Mouse (Mus musculus): Measurements from ENCODE around the gene Nf1. TPM values are rescaled to one million over a fixed set of nuclear protein-coding genes. Genes with fewer than 3 reads are reported as not detected.

Nf1 gene
- polyA plus RNA-seq, 1 experiment from 2014 or later: 8.8 TPM

DNA sequence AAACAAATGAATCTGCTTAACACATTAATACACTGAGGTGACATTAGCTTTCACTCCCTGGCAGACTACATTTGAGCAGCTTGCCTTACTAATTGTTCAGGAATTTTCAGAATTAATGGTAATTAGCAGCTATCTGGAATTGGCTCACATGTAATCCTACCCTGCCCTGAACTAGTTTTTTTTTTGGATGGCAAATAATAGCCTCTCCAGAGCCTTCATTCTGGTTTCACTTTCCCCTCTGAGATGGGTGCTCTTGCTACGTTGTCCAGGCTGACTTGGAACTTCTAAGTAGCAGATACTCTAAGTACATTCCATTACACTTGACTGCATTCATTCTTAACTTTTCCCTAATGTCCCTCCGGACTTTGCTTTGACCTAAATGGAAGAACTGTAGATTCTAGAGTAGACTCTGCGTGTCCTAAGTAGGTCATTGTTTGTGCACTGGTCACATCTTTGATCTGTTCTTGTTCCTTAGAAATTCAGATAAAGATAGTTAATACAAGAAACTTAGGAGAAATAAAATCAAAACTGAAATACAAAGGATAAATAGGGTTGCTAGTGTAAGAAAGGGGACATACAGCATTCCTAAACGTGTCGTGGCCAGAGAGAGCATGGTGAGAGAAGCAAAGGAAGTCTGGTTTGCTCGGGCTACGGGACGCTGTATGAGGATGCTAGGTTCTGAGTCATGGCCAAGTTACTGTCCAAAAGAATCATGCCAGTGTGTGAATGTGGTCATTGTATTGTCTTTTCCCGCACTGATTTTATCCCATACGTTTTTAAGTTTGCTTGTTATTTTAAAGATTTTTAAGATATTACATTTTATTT, 155.7 kb downstream of the Nf1 start:
- ATAC-seq (ENCODE audit: low read depth) (no peak), DNase-seq (ENCODE audit: low spot score) (peak; percentile 22)
- Histone ChIP-seq H3K27me3 (replicated peaks; ENCODE audit: control insufficient read depth, insufficient read depth, low read length) (no peaks in the 10 kb centered on the region), H3K4me1 (ENCODE audit: control insufficient read depth, insufficient read depth, low read length) (no peaks in the 10 kb centered on the region), H3K36me3 (ENCODE audit: control insufficient read depth, insufficient read depth, low read length) (peaks cover 10% of the 10 kb centered on the region), H3K27ac (replicated peaks; ENCODE audit: low read depth, low read length) (no peak overlapping the region), H3K9ac (ENCODE audit: low read depth, low read length) (no peak overlapping the region), H3K4me3 (ENCODE audit: low read depth, low read length) (no peak overlapping the region), H3K9me3 (ENCODE audit: control insufficient read depth, low read length) (no peaks in the 10 kb centered on the region), H3K4me2 (ENCODE audit: low read depth, low read length) (no peak overlapping the region)
- WGBS: 75% methylated on average over 10 of the region's 10 CpGs

DNA sequence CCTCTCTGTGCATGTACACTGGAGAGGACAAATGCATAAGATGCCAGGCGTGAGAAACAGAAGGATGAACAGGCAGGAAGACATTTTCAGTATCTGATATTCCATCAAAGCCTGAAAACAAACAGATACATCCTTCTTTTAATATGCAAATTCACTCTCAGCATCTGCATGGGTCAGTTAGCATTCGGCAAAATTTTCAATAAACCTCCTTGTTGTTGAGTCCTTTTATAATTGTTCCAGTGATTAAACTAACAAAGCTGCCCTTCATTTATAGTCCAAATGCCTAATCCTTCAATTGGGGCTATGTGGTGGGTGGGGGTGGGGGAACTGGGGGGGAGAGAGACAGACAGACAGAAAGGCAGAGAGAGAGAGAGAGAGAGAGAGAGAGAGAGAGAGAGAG, 163.4 kb downstream of the Nf1 start:
- no peak for ATAC-seq (ENCODE audit: low read depth)

DNA sequence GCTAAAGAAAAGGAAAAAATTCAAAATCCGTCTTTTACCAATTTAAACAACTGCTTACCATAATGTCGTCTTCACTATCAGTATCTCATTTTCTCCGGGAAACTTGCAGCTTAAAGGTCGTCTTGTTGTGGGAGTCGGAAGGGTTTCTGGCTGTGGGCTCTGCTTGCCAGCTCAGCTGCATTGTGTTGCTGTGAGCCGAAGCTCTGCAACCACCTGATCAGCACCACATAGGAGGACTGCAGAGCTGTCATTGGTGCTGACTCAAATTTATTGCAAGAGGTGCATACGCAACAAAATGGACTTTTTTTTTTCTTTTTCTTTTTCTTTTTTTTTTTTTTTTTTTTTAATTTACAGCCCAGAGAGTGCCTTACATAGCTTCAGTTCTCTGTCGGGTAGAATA, 164.4 kb downstream of the Nf1 start, which contains the start of gene Omg:
Gene Omg (minus strand): TSS at position 240 of the 400 bp plus-strand sequence.
- DNase-seq (ENCODE audit: low spot score) (no peak), ATAC-seq (ENCODE audit: low read depth) (no peak)
- H3K27me3 ChIP-seq (replicated peaks; ENCODE audit: control insufficient read depth, insufficient read depth, low read length): no peaks in the 10 kb centered on the region
- no peak within 1 kb of the TSS for H3K9ac ChIP-seq (ENCODE audit: low read depth, low read length)
- H3K4me1 ChIP-seq (ENCODE audit: control insufficient read depth, insufficient read depth, low read length): no peaks in the 10 kb centered on the region
- 57% methylated on average over 8 of the region's 8 CpGs for WGBS
- H3K4me2 ChIP-seq (ENCODE audit: low read depth, low read length): no peak within 1 kb of the TSS
- no peak within 1 kb of the TSS for H3K27ac ChIP-seq (replicated peaks; ENCODE audit: low read depth, low read length)
- no peaks in the 10 kb centered on the region for H3K9me3 ChIP-seq (ENCODE audit: control insufficient read depth, low read length)
- no peak within 1 kb of the TSS for H3K4me3 ChIP-seq (ENCODE audit: low read depth, low read length)
- H3K36me3 ChIP-seq (ENCODE audit: control insufficient read depth, insufficient read depth, low read length): 0 out of 2 replicates have a peak, but pooled peaks cover 3% of the 10 kb centered on the region

More for the DNA sequence above, 163.4 kb downstream of the Nf1 start:
- 76% methylated on average over 2 of the region's 2 CpGs for WGBS
- H3K9ac ChIP-seq (ENCODE audit: low read depth, low read length): no peak overlapping the region
- no peaks in the 10 kb centered on the region for H3K27me3 ChIP-seq (replicated peaks; ENCODE audit: control insufficient read depth, insufficient read depth, low read length)
- 0 out of 2 replicates have a peak, but pooled peaks cover 3% of the 10 kb centered on the region for H3K36me3 ChIP-seq (ENCODE audit: control insufficient read depth, insufficient read depth, low read length)
- no peaks in the 10 kb centered on the region for H3K4me1 ChIP-seq (ENCODE audit: control insufficient read depth, insufficient read depth, low read length)
- DNase-seq (ENCODE audit: low spot score): no peak
- H3K4me3 ChIP-seq (ENCODE audit: low read depth, low read length): no peak overlapping the region
- H3K9me3 ChIP-seq (ENCODE audit: control insufficient read depth, low read length): no peaks in the 10 kb centered on the region
- no peak overlapping the region for H3K27ac ChIP-seq (replicated peaks; ENCODE audit: low read depth, low read length)
- H3K4me2 ChIP-seq (ENCODE audit: low read depth, low read length): no peak overlapping the region

DNA sequence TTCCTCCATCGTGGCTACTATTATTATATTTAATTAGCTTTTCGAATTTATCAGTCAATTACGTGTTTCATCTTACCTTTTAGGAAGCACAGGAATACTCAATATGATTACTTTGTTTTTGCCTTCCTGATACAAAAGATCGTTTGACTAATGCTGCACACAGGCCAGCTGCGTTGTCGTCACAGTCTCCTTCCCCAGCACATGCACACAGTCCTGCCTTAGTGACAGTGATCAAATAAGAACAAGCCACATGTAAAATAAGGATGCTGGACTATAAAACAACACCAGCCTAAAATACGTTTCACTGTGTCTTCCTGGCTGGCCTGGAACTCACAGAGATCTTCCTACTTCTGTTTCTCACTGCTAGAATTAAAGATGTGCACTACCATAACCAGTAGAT, 165.0 kb downstream of the Nf1 start:
- H3K4me2 ChIP-seq (ENCODE audit: low read depth, low read length): no peak overlapping the region
- WGBS: 89% methylated on average over 7 of the region's 7 CpGs
- no peaks in the 10 kb centered on the region for H3K4me1 ChIP-seq (ENCODE audit: control insufficient read depth, insufficient read depth, low read length)
- DNase-seq (ENCODE audit: low spot score) (no peak), ATAC-seq (ENCODE audit: low read depth) (no peak)
- no peaks in the 10 kb centered on the region for H3K27me3 ChIP-seq (replicated peaks; ENCODE audit: control insufficient read depth, insufficient read depth, low read length)
- no peak overlapping the region for H3K4me3 ChIP-seq (ENCODE audit: low read depth, low read length)
- H3K9ac ChIP-seq (ENCODE audit: low read depth, low read length): no peak overlapping the region
- no peak overlapping the region for H3K27ac ChIP-seq (replicated peaks; ENCODE audit: low read depth, low read length)
- 0 out of 2 replicates have a peak, but pooled peaks cover 3% of the 10 kb centered on the region for H3K36me3 ChIP-seq (ENCODE audit: control insufficient read depth, insufficient read depth, low read length)
- no peaks in the 10 kb centered on the region for H3K9me3 ChIP-seq (ENCODE audit: control insufficient read depth, low read length)

DNA sequence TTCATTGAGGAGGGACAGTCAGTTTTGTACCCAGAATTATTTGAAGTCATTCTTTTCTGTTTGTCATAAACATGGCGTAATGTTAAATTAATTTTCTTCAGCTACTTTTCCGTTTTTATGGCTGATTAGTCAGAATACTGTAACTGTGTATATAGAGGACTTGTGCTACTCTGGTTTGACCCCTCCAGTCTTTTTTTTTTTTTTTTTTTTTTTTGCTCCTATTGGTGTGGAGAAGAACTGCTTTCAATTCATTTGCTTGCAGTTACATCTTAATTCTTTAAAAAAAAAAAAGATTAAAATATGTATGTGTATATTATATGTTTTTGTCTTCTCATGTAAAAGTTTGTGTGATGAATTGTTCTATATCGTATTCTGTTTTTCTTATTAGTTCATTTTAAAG, 172.5 kb downstream of the Nf1 start:
- Histone ChIP-seq H3K36me3 (ENCODE audit: control insufficient read depth, insufficient read depth, low read length) (no peaks in the 10 kb centered on the region), H3K27ac (replicated peaks; ENCODE audit: low read depth, low read length) (no peak overlapping the region), H3K9ac (ENCODE audit: low read depth, low read length) (no peak overlapping the region), H3K4me3 (ENCODE audit: low read depth, low read length) (no peak overlapping the region), H3K9me3 (ENCODE audit: control insufficient read depth, low read length) (no peaks in the 10 kb centered on the region), H3K4me2 (ENCODE audit: low read depth, low read length) (no peak overlapping the region), H3K27me3 (replicated peaks; ENCODE audit: control insufficient read depth, insufficient read depth, low read length) (no peaks in the 10 kb centered on the region), H3K4me1 (ENCODE audit: control insufficient read depth, insufficient read depth, low read length) (no peaks in the 10 kb centered on the region)
- DNase-seq (ENCODE audit: low spot score) (no peak), ATAC-seq (ENCODE audit: low read depth) (no peak)
- WGBS: 91% methylated on average over 3 of the region's 3 CpGs

DNA sequence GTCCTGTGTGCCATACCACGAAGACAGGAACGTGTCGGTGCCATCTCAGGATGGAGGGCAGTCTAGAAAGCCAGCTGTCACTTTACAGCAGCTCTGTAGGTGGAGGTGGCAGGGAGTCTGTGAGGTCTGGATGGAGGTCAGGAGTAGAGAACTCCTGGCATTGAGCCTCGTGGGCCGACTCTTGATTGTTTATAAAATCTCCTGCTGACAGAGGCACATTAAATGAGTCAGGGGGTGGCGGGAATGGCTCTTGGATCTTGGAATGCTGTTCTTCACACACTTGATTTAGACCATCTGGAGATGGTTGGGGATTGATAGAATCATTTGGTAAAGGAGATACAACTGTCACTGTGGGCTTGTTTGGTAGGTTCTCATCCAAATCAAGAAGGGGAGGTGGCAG, 175.8 kb downstream of the Nf1 start:
- H3K4me1 ChIP-seq (ENCODE audit: control insufficient read depth, insufficient read depth, low read length): no peaks in the 10 kb centered on the region
- DNase-seq (ENCODE audit: low spot score): no peak
- H3K9ac ChIP-seq (ENCODE audit: low read depth, low read length): no peak overlapping the region
- H3K27me3 ChIP-seq (replicated peaks; ENCODE audit: control insufficient read depth, insufficient read depth, low read length): no peaks in the 10 kb centered on the region
- ATAC-seq (ENCODE audit: low read depth): no peak
- no peaks in the 10 kb centered on the region for H3K9me3 ChIP-seq (ENCODE audit: control insufficient read depth, low read length)
- WGBS: 58% methylated on average over 6 of the region's 6 CpGs
- no peak overlapping the region for H3K27ac ChIP-seq (replicated peaks; ENCODE audit: low read depth, low read length)
- H3K4me3 ChIP-seq (ENCODE audit: low read depth, low read length): no peak overlapping the region
- H3K4me2 ChIP-seq (ENCODE audit: low read depth, low read length): no peak overlapping the region
- no peaks in the 10 kb centered on the region for H3K36me3 ChIP-seq (ENCODE audit: control insufficient read depth, insufficient read depth, low read length)

DNA sequence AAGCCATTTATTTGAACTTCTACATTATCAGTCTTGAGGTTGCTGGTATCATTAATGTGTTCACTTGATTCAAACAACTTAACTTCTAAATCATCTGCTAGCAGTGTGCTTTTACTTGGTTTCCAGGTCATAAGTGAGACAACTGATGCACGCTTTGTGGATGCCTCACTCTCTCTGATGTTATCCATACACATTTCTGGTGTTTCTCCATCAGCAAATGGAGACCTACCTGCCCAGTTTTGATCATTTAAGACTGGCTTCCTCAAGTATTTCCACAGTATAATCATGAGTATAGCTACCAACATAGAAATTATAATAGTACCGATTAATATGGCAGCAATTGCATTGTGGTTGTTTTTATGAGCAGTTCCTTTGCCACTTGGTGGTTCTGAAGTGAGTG, 176.3 kb downstream of the Nf1 start:
- Histone ChIP-seq H3K27me3 (replicated peaks; ENCODE audit: control insufficient read depth, insufficient read depth, low read length) (no peaks in the 10 kb centered on the region), H3K9me3 (ENCODE audit: control insufficient read depth, low read length) (no peaks in the 10 kb centered on the region), H3K9ac (ENCODE audit: low read depth, low read length) (no peak overlapping the region), H3K27ac (replicated peaks; ENCODE audit: low read depth, low read length) (no peak overlapping the region), H3K4me1 (ENCODE audit: control insufficient read depth, insufficient read depth, low read length) (no peaks in the 10 kb centered on the region), H3K4me3 (ENCODE audit: low read depth, low read length) (no peak overlapping the region), H3K36me3 (ENCODE audit: control insufficient read depth, insufficient read depth, low read length) (no peaks in the 10 kb centered on the region), H3K4me2 (ENCODE audit: low read depth, low read length) (no peak overlapping the region)
- ATAC-seq (ENCODE audit: low read depth) (no peak), DNase-seq (ENCODE audit: low spot score) (no peak)
- WGBS: 92% methylated on average over 2 of the region's 2 CpGs

DNA sequence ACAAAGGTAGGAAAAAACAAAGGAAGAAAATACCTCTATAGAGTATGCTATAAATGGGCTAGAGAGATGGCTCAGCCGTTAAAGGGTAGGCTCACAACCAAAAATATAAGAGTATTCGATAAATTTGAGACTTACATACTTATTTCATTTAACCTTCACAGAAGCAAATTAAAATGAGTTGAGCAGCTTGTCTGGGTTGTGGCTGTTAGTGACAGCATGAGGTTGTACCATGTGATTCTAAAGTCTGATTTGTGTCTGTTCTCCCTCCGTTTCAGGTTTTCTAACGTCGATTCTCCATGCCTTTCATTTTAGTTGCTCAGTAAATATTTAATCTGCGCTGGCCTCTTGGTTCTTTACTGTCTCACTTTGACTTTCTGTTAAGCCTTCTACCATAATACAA, 179.8 kb downstream of the Nf1 start:
- 83% methylated on average over 6 of the region's 6 CpGs for WGBS
- no peak overlapping the region for H3K9ac ChIP-seq (ENCODE audit: low read depth, low read length)
- H3K4me1 ChIP-seq (ENCODE audit: control insufficient read depth, insufficient read depth, low read length): no peaks in the 10 kb centered on the region
- no peak overlapping the region for H3K4me3 ChIP-seq (ENCODE audit: low read depth, low read length)
- H3K4me2 ChIP-seq (ENCODE audit: low read depth, low read length): no peak overlapping the region
- no peak for DNase-seq (ENCODE audit: low spot score)
- no peaks in the 10 kb centered on the region for H3K9me3 ChIP-seq (ENCODE audit: control insufficient read depth, low read length)
- ATAC-seq (ENCODE audit: low read depth): no peak
- no peak overlapping the region for H3K27ac ChIP-seq (replicated peaks; ENCODE audit: low read depth, low read length)
- H3K36me3 ChIP-seq (ENCODE audit: control insufficient read depth, insufficient read depth, low read length): no peaks in the 10 kb centered on the region
- no peaks in the 10 kb centered on the region for H3K27me3 ChIP-seq (replicated peaks; ENCODE audit: control insufficient read depth, insufficient read depth, low read length)

DNA sequence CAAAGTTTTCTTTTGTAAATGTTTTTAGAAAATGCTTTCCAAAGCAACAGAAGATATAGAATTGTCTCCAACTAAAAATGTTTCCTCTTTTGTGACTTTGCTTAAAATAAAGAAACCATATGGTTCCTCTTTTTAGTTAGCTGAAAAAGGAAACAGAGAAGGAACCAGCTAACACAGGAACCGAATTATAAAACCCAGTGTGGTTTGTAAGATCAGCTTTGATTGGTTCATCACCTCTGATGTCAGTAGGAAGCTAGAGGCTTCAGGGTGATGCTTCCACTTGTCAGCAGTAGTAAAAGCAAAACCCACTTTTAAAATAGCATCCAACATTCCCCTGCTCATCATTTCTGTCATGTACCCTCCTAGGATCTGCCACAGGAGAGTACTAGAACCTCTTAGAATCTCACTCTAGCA, 180.4 kb downstream of the Nf1 start:
- Histone ChIP-seq H3K9me3 (ENCODE audit: control insufficient read depth, low read length) (no peaks in the 10 kb centered on the region), H3K4me1 (ENCODE audit: control insufficient read depth, insufficient read depth, low read length) (no peaks in the 10 kb centered on the region), H3K4me3 (ENCODE audit: low read depth, low read length) (no peak overlapping the region), H3K36me3 (ENCODE audit: control insufficient read depth, insufficient read depth, low read length) (0 out of 2 replicates have a peak, but pooled peaks cover 4% of the 10 kb centered on the region), H3K27ac (replicated peaks; ENCODE audit: low read depth, low read length) (no peak overlapping the region), H3K4me2 (ENCODE audit: low read depth, low read length) (no peak overlapping the region), H3K27me3 (replicated peaks; ENCODE audit: control insufficient read depth, insufficient read depth, low read length) (no peaks in the 10 kb centered on the region), H3K9ac (ENCODE audit: low read depth, low read length) (no peak overlapping the region)
- DNase-seq (ENCODE audit: low spot score) (peak; percentile 20), ATAC-seq (ENCODE audit: low read depth) (no peak)
- 60% methylated on average over 1 of the region's 1 CpGs for WGBS

Measured in embryonic facial prominence, embryonic 14.5 days (tissue).